Mouse (Mus musculus): ENCODE measurements around the gene Glrx.

Gene Glrx

DNA sequence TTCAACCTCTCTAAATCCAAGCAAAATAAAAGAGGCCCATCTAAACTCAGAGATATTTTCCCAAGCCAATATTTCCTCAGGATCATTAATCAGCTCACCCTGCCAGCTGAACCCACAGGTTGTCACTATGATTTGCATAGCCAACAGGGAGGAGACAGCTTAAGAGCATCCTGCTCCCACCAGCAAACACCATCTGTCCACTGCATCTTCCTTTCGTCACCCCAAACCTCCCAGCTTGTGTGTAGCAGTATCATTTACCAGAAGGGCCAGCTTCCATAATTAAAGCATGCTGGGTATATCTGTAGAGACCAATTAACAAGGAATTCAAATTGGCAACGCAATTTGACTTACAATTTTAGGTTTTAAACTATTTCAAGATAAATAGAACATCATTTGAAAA lies 40.8 kb downstream of the Glrx start:
- no peak for DNase-seq (ENCODE audit: low read depth in 2 of 2, low spot score in 2 of 2)

- no peak for DNase-seq (ENCODE audit: low read depth in 2 of 2, low spot score in 2 of 2)
These were observed 44.1 kb downstream of the Glrx start for GRCm38 (mm10) chr13:75883792-75884191.

GRCm38 (mm10) chr13:75891868-75892267 lies 52.2 kb downstream of the Glrx start:
- DNase-seq (ENCODE audit: low read depth in 2 of 2, low spot score in 2 of 2) = no peak

DNA sequence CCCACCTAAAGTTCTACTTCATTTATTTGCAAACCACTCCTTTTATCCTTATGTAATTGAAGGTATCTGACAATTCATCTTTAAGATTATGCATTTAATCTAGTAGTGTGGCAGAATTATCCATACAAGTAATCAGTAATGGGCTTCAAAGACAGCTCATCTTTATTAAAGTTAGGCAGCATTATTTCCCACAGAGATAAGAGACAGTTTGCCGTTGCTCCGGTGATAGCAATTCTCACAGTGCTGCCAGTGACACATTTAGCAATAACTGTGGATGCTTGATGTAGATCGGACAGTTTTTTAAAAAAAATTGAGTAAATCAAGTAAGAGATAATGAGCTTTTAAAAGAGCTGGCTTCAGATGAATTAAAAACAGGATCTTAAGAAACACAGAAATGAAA lies 52.6 kb downstream of the Glrx start:
- DNase-seq (ENCODE audit: low read depth in 2 of 2, low spot score in 2 of 2) = no peak

DNA sequence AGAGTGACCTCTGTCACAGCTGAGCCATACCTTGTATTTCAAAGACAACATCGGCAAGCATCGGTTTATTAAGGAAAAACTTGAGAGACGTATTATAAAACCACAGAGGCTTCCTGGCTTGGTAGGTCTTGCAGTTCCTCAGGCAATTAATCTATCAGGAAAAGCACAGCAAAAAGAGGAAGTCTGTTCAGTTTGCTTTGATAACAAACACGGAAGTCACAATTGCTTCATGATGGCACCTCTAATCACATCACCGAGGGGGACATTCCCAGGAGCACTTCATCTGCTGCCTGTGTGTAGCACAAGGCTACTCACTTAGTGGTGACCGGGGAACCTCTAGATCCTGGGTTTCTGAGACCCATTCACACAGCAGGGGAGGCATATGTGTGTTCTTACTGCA lies 53.2 kb downstream of the Glrx start:
- DNase-seq (ENCODE audit: low read depth in 2 of 2, low spot score in 2 of 2) = no peak

Data from CD8-positive naive resting alpha-beta T cell, adult 2 months (primary cell).